Mouse (Mus musculus): ENCODE measurements around the gene Pdlim4. TPM values are rescaled to one million over a fixed set of nuclear protein-coding genes. Genes with fewer than 3 reads are reported as not detected.
A peak's percentile ranks its signal among the peaks of the same experiment; 100 is the strongest.

Gene Pdlim4
- total and polyA plus RNA-seq, 2 experiments from 2014 or later, result 30.9 to 47.9 TPM

- WGBS, result 37% methylated on average over 12 of the region's 12 CpGs
- H3K9ac ChIP-seq, result no peak overlapping the region; the same call in 1 of the 2 replicates
- H3K9me3 ChIP-seq (ENCODE audit: low read length), result no peaks in the 10 kb centered on the region
- peak overlapping the region; percentile 91 for H3K4me2 ChIP-seq (ENCODE audit: low read depth)
- no peaks in the 10 kb centered on the region for H3K27me3 ChIP-seq (ENCODE audit: insufficient read depth, low read length)
- no peak overlapping the region for H3K4me3 ChIP-seq (ENCODE audit: low read depth, low read length)
- no peak for DNase-seq
- no peaks in the 10 kb centered on the region for H3K36me3 ChIP-seq (ENCODE audit: insufficient read depth)
- peak; percentile 32; the same call in 1 of the 2 replicates for ATAC-seq
- no peak for TF ChIP-seq CTCF (IDR thresholded peaks at IDR 0.05; ENCODE audit: low read depth)
- no peak overlapping the region for H3K27ac ChIP-seq (ENCODE audit: low read depth, low read length)
- H3K4me1 ChIP-seq (ENCODE audit: insufficient read depth), result no peaks in the 10 kb centered on the region
Observed at GRCm38 (mm10) chr11:54067318-54067995, 1.4 kb downstream of the Pdlim4 start.

DNA sequence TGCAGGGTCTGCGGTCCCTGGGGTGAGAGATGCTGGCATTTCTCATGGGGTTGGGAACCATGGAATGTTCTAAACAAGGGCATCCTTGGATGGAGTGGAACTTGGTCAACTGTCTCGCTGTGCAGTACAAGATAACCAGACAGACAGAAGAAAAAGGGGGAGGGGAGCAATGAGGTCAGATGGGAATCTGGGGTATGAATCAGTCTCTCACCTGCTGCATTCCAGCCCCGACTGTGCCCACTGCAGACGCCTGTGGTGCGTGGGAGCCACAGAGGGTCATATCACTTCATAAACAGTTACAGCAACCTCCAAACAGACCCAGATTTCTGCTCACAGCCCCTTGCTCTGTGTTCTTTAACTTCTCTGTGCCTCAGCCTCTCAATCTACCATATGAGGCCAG, 2.4 kb downstream of the Pdlim4 start:
- H3K27ac ChIP-seq (ENCODE audit: low read depth, low read length), result no peak overlapping the region
- H3K36me3 ChIP-seq (ENCODE audit: insufficient read depth), result no peaks in the 10 kb centered on the region
- H3K4me3 ChIP-seq (ENCODE audit: low read depth, low read length), result no peak overlapping the region
- H3K27me3 ChIP-seq (ENCODE audit: insufficient read depth, low read length), result no peaks in the 10 kb centered on the region
- H3K9me3 ChIP-seq (ENCODE audit: low read length), result no peaks in the 10 kb centered on the region
- 90% methylated on average over 5 of the region's 5 CpGs for WGBS
- H3K9ac ChIP-seq, result no peak overlapping the region
- TF ChIP-seq CTCF (IDR thresholded peaks at IDR 0.05; ENCODE audit: low read depth), result no peak
- ATAC-seq (no peak), DNase-seq (no peak)
- no peaks in the 10 kb centered on the region for H3K4me1 ChIP-seq (ENCODE audit: insufficient read depth)
- no peak overlapping the region for H3K4me2 ChIP-seq (ENCODE audit: low read depth)

GRCm38 (mm10) chr11:54065915-54066178, 3.0 kb downstream of the Pdlim4 start:
- ATAC-seq (no peak), DNase-seq (no peak)
- no peaks in the 10 kb centered on the region for H3K36me3 ChIP-seq (ENCODE audit: insufficient read depth)
- no peak for TF ChIP-seq CTCF (IDR thresholded peaks at IDR 0.05; ENCODE audit: low read depth)
- WGBS, result 82% methylated on average over 4 of the region's 4 CpGs
- H3K27ac ChIP-seq (ENCODE audit: low read depth, low read length), result no peak overlapping the region
- no peaks in the 10 kb centered on the region for H3K4me1 ChIP-seq (ENCODE audit: insufficient read depth)
- H3K4me2 ChIP-seq (ENCODE audit: low read depth), result no peak overlapping the region
- H3K4me3 ChIP-seq (ENCODE audit: low read depth, low read length), result no peak overlapping the region
- H3K9me3 ChIP-seq (ENCODE audit: low read length), result no peaks in the 10 kb centered on the region
- H3K9ac ChIP-seq, result no peak overlapping the region
- H3K27me3 ChIP-seq (ENCODE audit: insufficient read depth, low read length), result no peaks in the 10 kb centered on the region

GRCm38 (mm10) chr11:54065106-54065914, 3.5 kb downstream of the Pdlim4 start:
- no peaks in the 10 kb centered on the region for H3K9me3 ChIP-seq (ENCODE audit: low read length)
- no peak for TF ChIP-seq CTCF (IDR thresholded peaks at IDR 0.05; ENCODE audit: low read depth)
- WGBS, result 86% methylated on average over 12 of the region's 12 CpGs
- H3K27ac ChIP-seq (ENCODE audit: low read depth, low read length), result no peak overlapping the region
- DNase-seq (no peak), ATAC-seq (no peak)
- no peak overlapping the region for H3K4me3 ChIP-seq (ENCODE audit: low read depth, low read length)
- no peaks in the 10 kb centered on the region for H3K27me3 ChIP-seq (ENCODE audit: insufficient read depth, low read length)
- H3K4me2 ChIP-seq (ENCODE audit: low read depth), result no peak overlapping the region
- H3K36me3 ChIP-seq (ENCODE audit: insufficient read depth), result no peaks in the 10 kb centered on the region
- no peak overlapping the region for H3K9ac ChIP-seq
- no peaks in the 10 kb centered on the region for H3K4me1 ChIP-seq (ENCODE audit: insufficient read depth)

- WGBS, result 75% methylated on average over 3 of the region's 3 CpGs
Observed at GRCm38 (mm10) chr11:54064412-54064978, 4.3 kb downstream of the Pdlim4 start.

DNA sequence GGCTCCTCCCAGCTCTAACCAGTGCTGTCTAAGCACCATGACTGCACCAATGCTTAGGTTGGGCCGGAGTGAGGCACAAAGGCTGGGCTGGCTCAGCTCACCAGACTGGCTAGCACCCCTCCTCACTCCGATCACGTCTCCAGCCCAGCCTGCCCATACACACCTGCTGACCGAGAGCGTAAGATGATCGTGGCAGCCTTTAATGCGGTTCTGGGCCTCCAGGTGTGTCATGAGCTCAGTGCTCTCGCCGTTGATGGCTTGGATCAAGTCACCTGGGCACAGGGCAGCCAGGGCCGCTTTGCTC, 5.4 kb downstream of the Pdlim4 start:
- no peaks in the 10 kb centered on the region for H3K9me3 ChIP-seq (ENCODE audit: low read length)
- H3K4me3 ChIP-seq (ENCODE audit: low read depth, low read length), result no peak overlapping the region
- ATAC-seq, result no peak
- H3K36me3 ChIP-seq (ENCODE audit: insufficient read depth), result no peaks in the 10 kb centered on the region
- no peak for DNase-seq
- no peak overlapping the region for H3K4me2 ChIP-seq (ENCODE audit: low read depth)
- no peaks in the 10 kb centered on the region for H3K27me3 ChIP-seq (ENCODE audit: insufficient read depth, low read length)
- 94% methylated on average over 10 of the region's 10 CpGs for WGBS
- peaks cover 13% of the 10 kb centered on the region for H3K4me1 ChIP-seq (ENCODE audit: insufficient read depth)
- no peak for TF ChIP-seq CTCF (IDR thresholded peaks at IDR 0.05; ENCODE audit: low read depth)
- no peak overlapping the region for H3K9ac ChIP-seq
- no peak overlapping the region for H3K27ac ChIP-seq (ENCODE audit: low read depth, low read length)

More at GRCm38 (mm10) chr11:54064412-54064978, 4.3 kb downstream of the Pdlim4 start:
- no peak for TF ChIP-seq CTCF (IDR thresholded peaks at IDR 0.05; ENCODE audit: low read depth)
- Histone ChIP-seq H3K4me2 (ENCODE audit: low read depth) (no peak overlapping the region), H3K27ac (ENCODE audit: low read depth, low read length) (no peak overlapping the region), H3K4me3 (ENCODE audit: low read depth, low read length) (no peak overlapping the region), H3K36me3 (ENCODE audit: insufficient read depth) (no peaks in the 10 kb centered on the region), H3K27me3 (ENCODE audit: insufficient read depth, low read length) (no peaks in the 10 kb centered on the region), H3K9ac (no peak overlapping the region), H3K9me3 (ENCODE audit: low read length) (no peaks in the 10 kb centered on the region), H3K4me1 (ENCODE audit: insufficient read depth) (peaks cover 3% of the 10 kb centered on the region; the same call in 1 of the 2 replicates)
- ATAC-seq (no peak), DNase-seq (no peak)

Measured in forebrain, postnatal 0 days (tissue).